Mouse (Mus musculus): ENCODE results near the gene Aifm2.
A peak's percentile ranks its signal among the peaks of the same experiment; 100 is the strongest.

Gene Aifm2

DNA sequence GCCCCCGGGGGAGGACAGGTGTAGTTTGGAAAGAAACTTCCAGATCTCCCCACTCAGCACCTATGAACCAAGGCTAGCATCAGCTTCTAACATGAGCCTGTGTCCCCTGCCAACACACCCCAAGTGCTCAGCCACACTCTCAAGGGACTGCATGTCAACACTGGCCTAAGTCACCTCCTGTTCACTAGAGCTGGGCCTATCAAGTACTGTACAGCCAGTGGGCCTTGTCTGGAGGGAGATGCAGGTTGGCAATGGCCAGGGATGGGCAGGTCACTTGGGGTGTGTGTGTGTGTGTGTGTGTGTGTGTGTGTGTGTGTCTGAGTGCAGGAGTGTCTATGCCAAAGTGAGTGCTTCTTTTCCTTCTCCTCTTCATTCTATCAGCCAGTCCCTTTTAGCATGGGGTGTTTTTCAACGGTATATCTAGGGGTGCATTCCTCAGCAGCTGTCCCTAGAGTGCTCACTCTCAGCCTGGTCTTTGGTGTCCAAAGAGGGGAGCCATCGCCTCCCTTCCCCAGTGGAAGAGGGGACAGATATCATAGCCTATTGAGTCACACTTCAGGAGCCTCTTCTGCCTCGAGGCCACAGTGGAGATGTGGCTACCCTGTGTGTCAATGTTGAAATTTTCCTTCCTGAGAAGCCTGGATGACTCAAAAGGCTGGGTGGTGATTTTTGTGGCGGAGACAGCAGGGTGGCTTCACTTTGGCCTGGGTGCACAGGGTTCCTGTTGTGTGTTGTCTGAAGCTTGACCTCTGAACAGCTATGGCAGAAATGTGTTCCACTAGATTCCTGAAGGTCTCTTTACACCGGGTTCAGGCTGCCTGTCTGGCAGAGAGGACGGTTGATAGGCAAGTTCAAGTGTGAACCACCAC lies 1.2 kb downstream of the Aifm2 start:
- no peak for DNase-seq (ENCODE audit: low read depth)

GRCm38 (mm10) chr10:61717406-61718296 lies 2.6 kb downstream of the Aifm2 start:
- no peak for DNase-seq (ENCODE audit: low read depth)

GRCm38 (mm10) chr10:61720331-61720730 lies 5.3 kb downstream of the Aifm2 start:
- DNase-seq (ENCODE audit: low read depth) = no peak

GRCm38 (mm10) chr10:61722215-61722614 lies 7.2 kb downstream of the Aifm2 start:
- no peak for DNase-seq (ENCODE audit: low read depth)

DNA sequence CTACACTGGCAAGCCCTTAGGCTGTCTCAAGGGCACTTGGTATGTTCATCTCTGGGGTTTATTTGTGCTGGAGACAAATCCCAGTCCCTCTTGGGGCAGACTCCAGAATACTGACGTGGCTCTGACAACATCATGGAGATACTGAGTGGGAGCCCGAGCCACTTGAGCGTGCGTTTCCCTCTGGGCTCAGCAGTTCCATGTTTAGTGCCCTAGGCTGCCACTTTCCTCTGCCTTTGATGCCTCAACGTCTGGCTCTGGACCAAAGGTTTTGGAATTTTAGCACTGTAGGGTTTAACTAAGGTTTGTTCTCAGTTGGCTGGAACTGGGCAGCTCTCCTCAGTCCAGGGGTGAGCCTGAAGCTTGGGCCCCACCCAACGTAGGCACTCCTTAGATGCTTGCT lies 8.2 kb downstream of the Aifm2 start:
- no peak for DNase-seq (ENCODE audit: low read depth)

DNA sequence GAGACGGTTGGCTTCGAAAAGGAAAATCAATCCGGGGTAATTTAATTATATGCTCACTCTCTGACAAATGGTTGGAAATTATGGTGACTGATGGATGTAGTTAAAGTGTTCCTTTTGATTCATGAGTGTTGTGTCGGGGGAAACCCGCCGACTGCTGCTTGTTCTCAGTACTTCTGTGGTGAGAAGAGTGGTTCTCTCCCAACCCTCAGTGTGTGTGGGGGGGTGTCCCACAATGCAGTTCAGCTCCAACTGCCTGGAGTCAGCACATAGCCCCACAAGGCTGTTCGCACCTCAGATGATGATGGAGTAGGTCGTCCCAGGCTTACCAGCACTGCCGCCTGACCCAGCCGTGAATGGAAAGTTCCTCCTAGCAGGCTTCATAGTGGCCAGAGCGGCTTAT lies 14.1 kb downstream of the Aifm2 start:
- no peak for DNase-seq (ENCODE audit: low read depth)

DNA sequence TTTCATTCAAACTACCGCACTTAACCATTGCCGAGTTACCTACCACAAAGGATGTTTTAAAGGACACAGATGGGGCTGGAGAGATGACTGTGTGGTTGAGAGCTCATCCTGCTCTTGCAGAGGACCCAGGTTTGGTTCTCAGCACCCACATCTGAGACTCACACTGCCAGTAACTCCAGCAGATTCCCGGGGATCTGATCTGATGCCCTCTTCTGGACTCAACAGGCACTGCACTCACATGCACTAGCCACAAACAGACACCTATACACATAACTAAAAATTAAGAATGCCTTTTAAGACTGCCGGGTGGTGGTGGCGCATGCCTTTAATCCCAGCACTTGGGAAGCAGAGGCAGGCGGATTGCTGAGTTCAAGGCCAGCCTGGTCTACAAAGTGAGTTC lies 15.1 kb downstream of the Aifm2 start:
- DNase-seq (ENCODE audit: low read depth) = no peak

DNA sequence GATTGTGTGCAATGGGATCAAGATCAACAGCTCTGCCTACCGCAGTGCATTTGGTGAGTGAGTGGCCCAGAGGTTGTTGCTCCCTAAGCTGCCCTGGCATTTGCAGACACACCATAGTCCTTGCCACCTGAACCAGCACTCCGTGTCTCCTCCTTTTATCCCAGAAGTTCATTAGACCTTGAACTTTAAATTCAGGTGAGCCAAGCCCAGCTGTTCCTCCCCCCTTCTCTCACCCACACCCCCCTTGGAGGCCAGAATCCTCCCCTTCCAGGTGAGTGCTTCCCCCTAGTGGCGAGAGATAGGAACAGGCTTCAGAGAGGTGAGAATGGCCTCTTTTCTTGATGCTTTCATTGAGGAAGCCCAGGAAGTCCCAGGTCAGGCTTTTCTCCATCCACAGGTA lies 19.3 kb downstream of the Aifm2 start:
- DNase-seq (ENCODE audit: low read depth) = peak; percentile 38

- DNase-seq (ENCODE audit: low read depth) = no peak
Observed at GRCm38 (mm10) chr10:61736671-61737078, 21.6 kb downstream of the Aifm2 start.

DNA sequence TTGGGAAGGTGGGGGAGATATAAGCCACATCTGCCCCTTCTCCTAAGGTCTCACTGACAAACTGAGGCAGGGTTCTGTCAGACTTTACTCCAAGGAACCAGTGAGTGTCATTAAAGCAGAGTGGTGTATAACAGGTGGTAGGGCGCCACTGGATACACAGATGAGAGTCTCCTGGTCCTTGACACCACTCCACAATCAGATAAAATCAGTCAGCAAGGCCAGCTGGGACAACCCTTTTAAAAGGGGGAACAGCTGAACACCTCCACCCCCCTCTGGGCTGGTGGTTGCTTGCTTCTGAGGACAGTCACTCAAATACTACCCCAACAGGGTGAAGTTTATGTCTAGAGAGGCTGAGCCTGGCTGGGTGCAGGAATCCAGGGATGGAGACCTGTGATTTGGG lies 22.5 kb downstream of the Aifm2 start:
- no peak for DNase-seq (ENCODE audit: low read depth)

- no peak for DNase-seq (ENCODE audit: low read depth)
Observed at GRCm38 (mm10) chr10:61738126-61738525, 23.1 kb downstream of the Aifm2 start.

- DNase-seq (ENCODE audit: low read depth) = no peak
Observed at GRCm38 (mm10) chr10:61741306-61741705, 26.2 kb downstream of the Aifm2 start.

DNA sequence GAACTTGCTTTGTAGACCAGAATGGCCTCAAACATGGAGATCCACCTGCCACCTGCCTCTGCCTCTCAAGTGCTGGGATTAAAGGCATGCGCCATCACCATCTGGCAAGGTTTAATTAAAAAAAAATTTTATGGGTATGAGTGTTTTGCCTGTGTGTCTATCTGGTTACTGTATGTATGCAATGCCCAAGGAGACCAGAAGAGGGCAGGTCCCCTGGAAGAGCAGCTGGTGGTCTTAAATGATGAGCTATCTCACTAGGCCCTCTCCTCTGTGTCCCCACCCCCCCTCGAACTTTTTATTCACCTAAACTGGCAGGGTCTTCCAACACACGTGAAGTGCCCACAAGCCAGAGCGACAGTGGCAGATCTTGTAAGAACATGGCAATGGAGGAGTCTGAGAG lies 26.8 kb downstream of the Aifm2 start:
- no peak for DNase-seq (ENCODE audit: low read depth)

- no peak for DNase-seq (ENCODE audit: low read depth)
Observed at GRCm38 (mm10) chr10:61742336-61742735, 27.3 kb downstream of the Aifm2 start.

- no peak for DNase-seq (ENCODE audit: low read depth)
Observed at GRCm38 (mm10) chr10:61745133-61745532, 30.1 kb downstream of the Aifm2 start.

GRCm38 (mm10) chr10:61747302-61747701 lies 32.2 kb downstream of the Aifm2 start:
- DNase-seq (ENCODE audit: low read depth) = no peak

GRCm38 (mm10) chr10:61750014-61750413 lies 35.0 kb downstream of the Aifm2 start:
- DNase-seq (ENCODE audit: low read depth) = no peak

DNA sequence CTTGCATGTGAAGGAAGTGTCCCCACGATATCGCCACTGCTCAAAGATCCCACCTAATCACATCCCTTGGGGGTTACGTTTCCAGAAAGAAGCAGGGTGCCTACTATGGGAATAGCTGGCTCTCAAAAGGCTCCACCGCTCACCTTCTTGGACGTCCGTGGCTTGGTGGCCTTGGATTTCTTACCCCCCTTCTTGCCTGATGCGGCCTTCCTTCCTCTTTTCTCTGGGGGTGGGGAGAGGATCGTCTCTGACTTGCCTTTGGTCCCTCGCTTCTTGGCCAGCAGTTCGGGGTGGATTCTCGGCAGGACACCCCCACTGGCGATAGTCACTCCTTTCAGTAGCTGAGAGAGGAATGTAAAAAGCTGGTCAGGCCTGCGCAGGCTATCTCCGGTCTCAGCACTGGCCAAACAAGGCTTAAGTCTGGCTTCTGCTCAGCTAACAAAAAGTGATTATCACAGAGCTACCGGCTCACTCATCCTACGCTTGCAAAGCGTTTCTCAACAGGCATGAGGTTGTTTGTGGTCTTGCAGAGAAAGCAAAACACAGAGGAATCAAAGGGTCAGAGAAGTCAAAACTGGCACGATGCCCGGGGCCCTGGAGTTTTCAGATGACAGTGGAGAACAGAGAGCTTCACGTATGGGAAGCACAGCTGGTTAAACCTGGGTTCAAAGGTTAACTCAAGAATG lies 36.6 kb downstream of the Aifm2 start:
- DNase-seq (ENCODE audit: low read depth) = no peak

DNA sequence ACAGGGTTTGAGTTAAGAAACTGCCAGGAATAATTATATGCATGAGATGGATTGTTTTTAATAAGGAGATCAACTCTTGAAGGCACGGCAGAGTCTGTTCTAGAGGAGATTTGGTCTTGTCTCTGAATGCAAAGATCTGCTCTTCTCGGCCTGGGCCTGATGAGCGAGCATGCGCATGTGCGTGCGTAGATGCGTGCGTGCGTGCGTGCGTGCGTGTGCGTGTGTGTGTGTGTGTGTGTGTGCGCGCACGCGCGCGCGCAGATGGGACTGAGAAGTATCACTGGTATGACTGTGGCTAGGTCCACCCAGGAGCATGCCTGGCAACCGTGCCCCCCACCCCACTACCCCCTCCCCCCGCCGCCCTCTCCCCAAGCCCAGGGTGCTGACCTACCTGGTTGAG lies 38.0 kb downstream of the Aifm2 start:
- no peak for DNase-seq (ENCODE audit: low read depth)

GRCm38 (mm10) chr10:61757022-61757421 lies 42.0 kb downstream of the Aifm2 start:
- DNase-seq (ENCODE audit: low read depth) = no peak

DNA sequence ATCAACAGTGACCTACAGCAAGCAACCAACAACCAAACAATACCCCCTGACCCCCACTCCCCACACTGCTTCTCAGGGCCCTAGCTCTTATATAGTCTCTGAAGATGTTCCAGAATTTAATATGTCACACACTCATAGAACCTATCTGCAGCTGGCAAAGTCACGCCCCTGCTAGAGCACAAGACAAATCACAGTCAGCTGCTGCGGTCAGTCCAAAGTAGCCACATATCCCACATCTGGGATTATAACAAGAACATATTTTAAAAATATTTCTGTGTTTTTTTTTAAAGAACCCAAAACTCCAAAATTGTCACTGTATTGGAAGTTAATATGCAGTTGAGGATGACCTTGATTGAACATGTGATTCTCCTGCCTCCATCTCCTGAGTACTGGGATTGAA lies 43.8 kb downstream of the Aifm2 start:
- DNase-seq (ENCODE audit: low read depth) = no peak

GRCm38 (mm10) chr10:61759869-61760268 lies 44.8 kb downstream of the Aifm2 start:
- no peak for DNase-seq (ENCODE audit: low read depth)

DNA sequence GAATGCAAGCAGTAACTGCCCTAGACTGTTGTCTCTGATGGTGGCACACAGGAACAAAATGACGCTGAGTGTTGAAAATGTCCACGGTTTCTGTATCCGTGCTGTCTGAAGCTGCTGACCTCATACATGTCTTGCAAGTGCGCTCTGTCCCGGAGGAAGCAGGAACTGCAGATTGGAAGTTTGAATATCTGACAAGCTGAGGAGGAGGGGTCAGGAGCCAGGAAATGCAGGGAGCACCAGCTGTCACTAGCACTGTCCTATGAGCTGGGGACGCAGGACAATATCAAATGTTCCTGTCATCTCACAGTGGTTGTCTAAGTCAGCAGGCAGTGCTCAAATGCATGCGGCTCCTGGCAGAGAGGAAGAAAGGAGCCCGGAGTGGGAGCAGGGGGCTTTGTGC lies 49.6 kb downstream of the Aifm2 start:
- no peak for DNase-seq (ENCODE audit: low read depth)
